Mouse (Mus musculus): ENCODE results near the gene Cdv3. TPM values are rescaled to one million over a fixed set of nuclear protein-coding genes. Genes with fewer than 3 reads are reported as not detected.
A peak's percentile ranks its signal among the peaks of the same experiment; 100 is the strongest.

The Cdv3 gene
- polyA plus RNA-seq, 1 experiment from 2014 or later: 87.5 TPM

DNA sequence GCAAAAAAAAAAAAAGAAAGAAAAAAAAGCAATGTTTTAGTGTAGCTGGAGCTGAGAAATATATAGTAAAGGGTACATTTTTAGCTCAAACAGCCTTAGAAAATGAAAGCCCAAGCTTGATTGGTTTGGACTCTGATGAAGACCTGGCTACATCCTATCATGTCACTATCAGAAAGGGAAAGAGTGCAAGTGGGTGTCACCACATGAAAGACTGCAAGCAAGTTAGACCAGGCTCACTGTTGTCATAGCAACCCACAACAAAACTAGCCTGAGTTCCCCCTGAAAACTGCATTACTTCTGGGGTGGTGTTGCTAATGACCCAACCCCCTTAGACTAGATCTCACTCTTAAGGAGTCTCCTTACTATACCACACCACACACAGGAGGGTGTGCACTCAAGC lies 28.7 kb downstream of the Cdv3 start:
- Histone ChIP-seq H3K9me3 (no peaks in the 10 kb centered on the region), H3K36me3 (peaks cover 96% of the 10 kb centered on the region)

DNA sequence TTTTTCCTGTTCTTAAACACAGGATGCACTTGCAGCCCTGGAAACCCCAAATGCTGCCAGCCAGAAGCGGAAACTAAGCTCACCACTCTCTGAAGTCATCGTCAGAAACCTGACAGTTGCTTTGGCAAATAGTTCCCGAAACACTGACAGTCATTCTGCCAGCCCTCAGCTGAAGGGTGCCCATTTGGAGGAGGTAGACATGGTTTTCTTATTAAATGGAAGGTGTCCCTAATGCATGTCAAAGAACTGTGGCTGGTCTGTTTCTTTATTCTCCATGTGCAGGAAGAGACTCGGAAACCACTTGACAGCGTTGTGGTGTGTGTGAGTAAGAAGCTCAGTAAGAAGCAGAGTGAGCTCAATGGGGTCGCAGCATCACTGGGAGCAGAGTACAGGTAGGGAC lies 33.0 kb downstream of the Cdv3 start:
- H3K9ac ChIP-seq: no peak overlapping the region
- 75% methylated on average over 6 of the region's 6 CpGs for WGBS
- no peaks in the 10 kb centered on the region for H3K27me3 ChIP-seq (replicated peaks)
- no peak overlapping the region for H3K4me2 ChIP-seq
- no peak for ATAC-seq (ENCODE audit: extremely low read depth, insufficient number of reproducible peaks, low FRiP score, low TSS enrichment)
- peaks cover 96% of the 10 kb centered on the region for H3K36me3 ChIP-seq
- no peaks in the 10 kb centered on the region for H3K9me3 ChIP-seq
- H3K4me1 ChIP-seq: peaks cover 15% of the 10 kb centered on the region
- H3K4me3 ChIP-seq: no peak overlapping the region
- H3K27ac ChIP-seq (replicated peaks): no peak overlapping the region

More for the DNA sequence above, 28.7 kb downstream of the Cdv3 start:
- no peaks in the 10 kb centered on the region for H3K27me3 ChIP-seq (replicated peaks)
- H3K27ac ChIP-seq (replicated peaks): no peak overlapping the region
- ATAC-seq (ENCODE audit: extremely low read depth, insufficient number of reproducible peaks, low FRiP score, low TSS enrichment): no peak
- H3K4me3 ChIP-seq: no peak overlapping the region
- no peak overlapping the region for H3K9ac ChIP-seq
- H3K4me2 ChIP-seq: no peak overlapping the region
- peaks cover 15% of the 10 kb centered on the region for H3K4me1 ChIP-seq

DNA sequence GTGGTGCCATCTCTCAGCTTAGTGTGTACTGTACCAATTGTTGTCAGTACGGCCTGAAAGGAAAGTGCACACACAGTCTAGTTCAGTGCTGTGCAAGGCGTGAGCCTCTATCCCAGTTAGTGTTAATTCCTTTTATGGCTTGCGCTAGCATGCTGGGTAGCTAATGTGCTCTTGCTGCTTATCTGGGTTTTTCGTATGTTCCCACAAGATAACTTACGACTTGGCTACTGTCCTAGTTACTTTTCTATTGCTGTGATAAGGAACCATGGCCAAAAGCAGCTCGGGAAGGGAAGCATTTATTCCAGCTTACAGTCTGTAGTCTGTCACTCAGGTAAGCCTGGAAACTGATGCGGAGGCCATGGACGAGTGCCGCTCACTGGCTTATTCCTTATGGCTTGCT lies 39.2 kb downstream of the Cdv3 start:
- Histone ChIP-seq H3K9ac (0 out of 2 replicates have a peak overlapping the region, but pooled peaks have one; percentile 16), H3K4me3 (no peak overlapping the region), H3K4me2 (peak overlapping the region; percentile 4; the same call in 1 of the 2 replicates), H3K36me3 (peaks cover 97% of the 10 kb centered on the region), H3K4me1 (peaks cover 15% of the 10 kb centered on the region), H3K27ac (replicated peaks) (peak overlapping the region; percentile 55), H3K9me3 (no peaks in the 10 kb centered on the region), H3K27me3 (replicated peaks) (no peaks in the 10 kb centered on the region)
- WGBS: 35% methylated on average over 9 of the region's 9 CpGs
- ATAC-seq (ENCODE audit: extremely low read depth, insufficient number of reproducible peaks, low FRiP score, low TSS enrichment): no peak; the same call in 1 of the 2 replicates

DNA sequence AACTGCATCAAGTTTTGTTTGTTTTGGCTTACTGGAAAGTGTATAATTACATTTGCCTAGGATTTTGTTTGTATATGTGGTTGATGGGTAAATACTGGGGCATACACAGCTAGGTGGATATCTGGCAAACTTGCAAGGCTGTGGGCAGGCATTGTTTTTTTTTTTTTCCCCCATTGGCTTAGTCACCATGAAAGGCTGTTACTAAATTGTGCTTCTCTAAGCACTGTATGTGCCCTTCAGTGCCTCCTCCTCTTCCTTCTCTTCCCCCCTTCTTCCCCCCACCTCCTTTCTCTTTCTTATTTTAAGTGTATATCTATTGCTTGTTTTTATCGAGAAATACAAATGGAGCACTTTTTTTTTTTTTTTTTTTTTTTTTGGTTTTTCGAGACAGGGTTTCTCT lies 41.0 kb downstream of the Cdv3 start:
- Histone ChIP-seq H3K9me3 (no peaks in the 10 kb centered on the region), H3K27me3 (replicated peaks) (no peaks in the 10 kb centered on the region), H3K9ac (no peak overlapping the region), H3K27ac (replicated peaks) (no peak overlapping the region), H3K4me3 (no peak overlapping the region), H3K36me3 (peaks cover 100% of the 10 kb centered on the region), H3K4me1 (peaks cover 15% of the 10 kb centered on the region), H3K4me2 (no peak overlapping the region)
- WGBS: 71% methylated on average over 1 of the region's 2 CpGs
- no peak for ATAC-seq (ENCODE audit: extremely low read depth, insufficient number of reproducible peaks, low FRiP score, low TSS enrichment)

DNA sequence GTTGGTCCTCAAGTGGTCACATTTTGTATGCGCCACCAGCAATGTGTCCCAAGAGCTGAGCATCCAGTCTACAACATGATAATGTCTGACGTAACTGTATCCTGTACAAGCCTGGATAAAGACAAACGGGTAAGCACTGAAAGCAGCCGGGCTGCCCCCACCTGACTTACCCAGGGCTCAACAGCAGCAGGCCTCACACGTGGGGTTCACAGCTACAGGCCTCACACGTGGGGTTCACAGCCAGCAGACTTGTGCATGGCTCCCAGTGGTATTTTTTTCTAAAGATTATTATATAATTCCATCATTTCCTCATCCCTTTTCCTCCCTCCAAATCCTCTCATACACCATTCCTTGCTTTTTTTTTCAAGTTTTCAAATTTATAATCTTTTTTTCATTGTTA lies 55.8 kb downstream of the Cdv3 start:
- H3K4me3 ChIP-seq: no peak overlapping the region
- WGBS: 82% methylated on average over 6 of the region's 6 CpGs
- H3K4me1 ChIP-seq: peaks cover 24% of the 10 kb centered on the region
- no peaks in the 10 kb centered on the region for H3K9me3 ChIP-seq
- no peak overlapping the region for H3K27ac ChIP-seq (replicated peaks)
- no peaks in the 10 kb centered on the region for H3K27me3 ChIP-seq (replicated peaks)
- H3K9ac ChIP-seq: no peak overlapping the region
- peaks cover 78% of the 10 kb centered on the region for H3K36me3 ChIP-seq
- H3K4me2 ChIP-seq: no peak overlapping the region
- no peak for ATAC-seq (ENCODE audit: extremely low read depth, insufficient number of reproducible peaks, low FRiP score, low TSS enrichment)

DNA sequence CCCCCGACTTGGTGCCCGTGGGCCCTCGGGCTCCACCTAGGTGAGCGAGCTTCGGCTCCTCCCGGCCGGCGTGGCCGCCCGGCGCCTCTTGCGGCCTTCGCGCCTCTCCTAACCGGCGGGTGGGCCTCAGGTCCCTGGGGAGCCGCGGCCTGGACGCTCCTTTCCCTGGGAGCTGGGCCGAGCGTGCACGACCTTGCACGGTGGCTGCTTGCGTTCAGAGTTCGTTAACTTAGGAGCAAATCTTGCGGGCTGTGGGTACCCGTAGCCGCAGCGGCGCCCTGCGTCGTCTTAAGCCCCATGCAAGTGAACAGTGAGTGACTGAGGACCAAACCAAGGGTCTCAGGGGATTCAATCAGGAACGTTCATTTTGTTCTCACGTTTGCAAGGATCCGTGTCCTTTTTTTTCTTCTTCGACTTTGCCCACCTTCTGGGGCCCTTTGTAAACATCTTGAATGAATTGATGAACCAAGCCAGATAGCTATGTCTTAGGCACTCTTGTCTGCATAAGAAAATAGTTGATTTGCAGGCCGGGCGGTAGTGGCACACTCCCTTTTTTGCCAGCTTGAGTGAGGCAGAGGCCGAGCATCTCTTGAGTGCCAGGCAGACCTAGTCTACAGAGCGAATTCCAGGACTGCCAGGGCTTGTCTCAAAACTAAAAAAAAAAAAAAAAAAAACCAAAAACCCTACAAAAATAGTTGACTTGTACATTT lies 60.2 kb downstream of the Cdv3 start:
- peak overlapping the region; percentile 86 for H3K4me2 ChIP-seq
- ATAC-seq (ENCODE audit: extremely low read depth, insufficient number of reproducible peaks, low FRiP score, low TSS enrichment): peak; percentile 75
- H3K4me1 ChIP-seq: peaks cover 30% of the 10 kb centered on the region
- no peaks in the 10 kb centered on the region for H3K9me3 ChIP-seq
- peak overlapping the region; percentile 86 for H3K4me3 ChIP-seq
- peak overlapping the region; percentile 83 for H3K27ac ChIP-seq (replicated peaks)
- under 1% methylated on average over 40 of the region's 40 CpGs for WGBS
- H3K36me3 ChIP-seq: peaks cover 38% of the 10 kb centered on the region
- H3K27me3 ChIP-seq (replicated peaks): no peaks in the 10 kb centered on the region
- peak overlapping the region; percentile 94 for H3K9ac ChIP-seq

DNA sequence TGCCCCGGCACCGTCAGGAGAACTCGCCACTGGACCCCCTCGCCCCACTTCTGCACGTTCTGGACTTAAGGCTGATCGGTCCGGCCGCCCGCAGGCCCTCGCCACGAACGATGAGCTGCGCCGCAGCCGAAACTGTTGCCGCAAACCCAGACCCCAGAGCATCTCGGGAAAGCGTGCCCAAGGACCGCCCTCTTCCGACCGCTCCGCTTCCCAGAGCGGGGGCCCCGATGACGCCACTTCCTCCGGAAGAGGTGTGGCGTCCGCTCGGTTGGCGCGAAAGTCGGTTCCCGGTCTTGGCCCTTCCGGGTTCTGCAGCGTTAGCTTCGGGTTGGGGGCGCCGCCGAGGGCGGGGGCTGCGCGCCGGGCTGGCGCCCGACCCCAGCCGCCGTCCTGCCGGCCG lies 60.7 kb downstream of the Cdv3 start, which contains the start of the genes 1300017J02Rik and Topbp1:
1300017J02Rik (minus strand) TSS at position 156 of the 400 bp plus-strand sequence.
Topbp1 (plus strand) TSS at position 289 of the 400 bp plus-strand sequence.
- Histone ChIP-seq H3K27me3 (replicated peaks) (no peaks in the 10 kb centered on the region), H3K27ac (replicated peaks) (peak within 1 kb of the TSS; percentile 91), H3K4me1 (peaks cover 30% of the 10 kb centered on the region), H3K9ac (peak within 1 kb of the TSS; percentile 94), H3K9me3 (no peaks in the 10 kb centered on the region), H3K36me3 (peaks cover 32% of the 10 kb centered on the region), H3K4me2 (peak within 1 kb of the TSS; percentile 86), H3K4me3 (peak within 1 kb of the TSS; percentile 86)
- WGBS: under 1% methylated on average over 49 of the region's 49 CpGs
- peak; percentile 97 for ATAC-seq (ENCODE audit: extremely low read depth, insufficient number of reproducible peaks, low FRiP score, low TSS enrichment)

Other genes with a start within 250 kb of the Cdv3 start
- gene Srprb, start 163.7 kb downstream of the Cdv3 start, polyA plus RNA-seq (2015; fragmentation: Nextera tagmentation; extraction: Ambion mirVana): 42.6 and 48.5 TPM in 2 replicates
- not detected in 2 replicates for gene Gm20425, start 135.5 kb downstream of the Cdv3 start, polyA plus RNA-seq (2015; fragmentation: Nextera tagmentation; extraction: Ambion mirVana)
- gene Trf, start 135.4 kb downstream of the Cdv3 start, polyA plus RNA-seq (2015; fragmentation: Nextera tagmentation; extraction: Ambion mirVana): 45.3 and 111 TPM in 2 replicates
- gene 1300017J02Rik, start 60.8 kb downstream of the Cdv3 start, polyA plus RNA-seq (2015; fragmentation: Nextera tagmentation; extraction: Ambion mirVana): 2.3 and 3.5 TPM in 2 replicates
- 39.8 and 42.4 TPM in 2 replicates for gene Topbp1, start 60.6 kb downstream of the Cdv3 start, polyA plus RNA-seq (2015; fragmentation: Nextera tagmentation; extraction: Ambion mirVana)
- gene Bfsp2, start 114.6 kb upstream of the Cdv3 start, polyA plus RNA-seq (2015; fragmentation: Nextera tagmentation; extraction: Ambion mirVana): 0.69 and 1.1 TPM in 2 replicates

Data from heart, embryonic 13.5 days (tissue).